Mouse (Mus musculus): ENCODE data around the gene Tgfbi. TPM values are rescaled to one million over a fixed set of nuclear protein-coding genes. Genes with fewer than 3 reads are reported as not detected.

The Tgfbi gene
- polyA plus RNA-seq, 1 experiment, result 50.8 TPM

GRCm38 (mm10) chr13:56644031-56644430 is 34.7 kb downstream of the Tgfbi start:
- Histone ChIP-seq H3K4me3 (replicated peaks; ENCODE audit: extremely low read depth, low read depth, low read length) (no peak overlapping the region), H3K4me1 (ENCODE audit: control insufficient read depth, insufficient read depth, low read length) (peaks cover 3% of the 10 kb centered on the region; the same call in 1 of the 2 replicates)
- 78% methylated on average over 3 of the region's 3 CpGs for WGBS
- TF ChIP-seq CTCF (IDR thresholded peaks at IDR 0.05; ENCODE audit: insufficient read depth, low read length), result no peak
- TF ChIP-seq POLR2A (IDR thresholded peaks at IDR 0.05; ENCODE audit: borderline replicate concordance, extremely low read depth, low read depth, low read length), result no peak
- no peak for DNase-seq

DNA sequence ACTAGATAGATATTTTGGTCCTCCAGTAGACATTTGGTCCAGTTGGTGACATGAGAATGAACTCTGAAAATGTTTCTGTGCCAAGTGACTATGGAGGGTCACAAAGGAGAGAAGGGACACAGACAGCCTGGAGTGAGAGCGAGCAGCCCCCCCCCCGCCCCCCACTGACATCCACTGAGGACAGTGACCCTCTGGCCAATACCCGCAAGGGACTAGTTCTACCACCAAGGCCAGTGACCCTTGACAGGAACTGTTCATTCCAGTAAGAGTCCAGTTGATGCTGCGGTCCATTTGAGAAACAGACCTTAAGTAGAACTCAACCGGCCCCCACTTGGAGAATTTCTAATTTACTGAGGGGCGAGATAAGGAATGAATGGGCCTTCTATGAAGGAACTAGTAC is 36.4 kb downstream of the Tgfbi start:
- 79% methylated on average over 6 of the region's 6 CpGs for WGBS
- Histone ChIP-seq H3K4me3 (replicated peaks; ENCODE audit: extremely low read depth, low read depth, low read length) (no peak overlapping the region), H3K4me1 (ENCODE audit: control insufficient read depth, insufficient read depth, low read length) (peaks cover 3% of the 10 kb centered on the region; the same call in 1 of the 2 replicates)
- TF ChIP-seq POLR2A (IDR thresholded peaks at IDR 0.05; ENCODE audit: borderline replicate concordance, extremely low read depth, low read depth, low read length) (no peak), CTCF (IDR thresholded peaks at IDR 0.05; ENCODE audit: insufficient read depth, low read length) (no peak)
- no peak for DNase-seq

DNA sequence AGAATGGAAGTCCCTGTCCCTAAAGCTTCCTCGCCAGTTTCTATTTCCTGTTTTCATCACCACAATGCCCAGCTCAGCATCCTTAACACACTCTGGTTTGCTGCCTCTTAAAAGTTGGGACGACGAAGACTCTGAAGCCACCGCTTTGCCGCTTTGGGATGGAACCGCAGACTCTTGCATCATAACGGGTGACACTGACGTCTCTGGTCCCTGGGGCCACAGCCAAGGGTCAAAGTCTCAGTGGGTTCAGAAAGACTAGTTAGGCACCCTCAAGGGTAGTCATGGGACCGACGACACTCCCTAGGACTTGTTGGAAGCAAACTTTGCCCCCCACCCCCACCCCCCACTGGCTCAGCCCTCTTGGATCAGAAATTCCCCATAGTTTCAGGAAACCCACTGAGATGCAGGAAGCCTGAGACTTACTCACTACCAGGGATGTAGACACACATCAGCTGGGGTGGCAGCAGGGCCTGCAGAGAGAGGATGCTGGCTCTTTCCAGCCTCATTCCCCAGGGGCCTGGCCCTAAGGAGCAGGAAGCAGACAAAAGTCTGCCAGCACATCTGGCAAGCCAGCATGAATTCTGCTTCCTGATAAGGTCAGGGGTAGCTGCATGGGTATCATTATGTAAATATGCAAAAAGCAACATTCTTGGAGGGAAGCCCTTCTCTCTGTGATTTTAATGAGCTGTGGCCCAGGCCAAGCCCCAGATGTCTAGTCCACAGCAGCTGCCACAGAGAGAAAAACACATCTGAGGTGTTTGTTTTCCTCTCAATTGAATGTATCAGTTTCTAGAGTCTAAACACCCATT is 38.5 kb downstream of the Tgfbi start:
- 59% methylated on average over 10 of the region's 10 CpGs for WGBS
- no peak overlapping the region for H3K4me3 ChIP-seq (replicated peaks; ENCODE audit: extremely low read depth, low read depth, low read length)
- peaks cover 3% of the 10 kb centered on the region; the same call in 1 of the 2 replicates for H3K4me1 ChIP-seq (ENCODE audit: control insufficient read depth, insufficient read depth, low read length)
- TF ChIP-seq POLR2A (IDR thresholded peaks at IDR 0.05; ENCODE audit: borderline replicate concordance, extremely low read depth, low read depth, low read length), result no peak
- no peak for DNase-seq

- no peak for DNase-seq
- Histone ChIP-seq H3K4me3 (replicated peaks; ENCODE audit: extremely low read depth, low read depth, low read length) (no peak overlapping the region), H3K4me1 (ENCODE audit: control insufficient read depth, insufficient read depth, low read length) (peaks cover 3% of the 10 kb centered on the region; the same call in 1 of the 2 replicates)
- TF ChIP-seq CTCF (IDR thresholded peaks at IDR 0.05; ENCODE audit: insufficient read depth, low read length) (no peak), POLR2A (IDR thresholded peaks at IDR 0.05; ENCODE audit: borderline replicate concordance, extremely low read depth, low read depth, low read length) (no peak)
- 88% methylated on average over 2 of the region's 2 CpGs for WGBS
Measured at GRCm38 (mm10) chr13:56650020-56650419, 40.7 kb downstream of the Tgfbi start.

- DNase-seq, result no peak
- WGBS, result 55% methylated on average over 8 of the region's 8 CpGs
- Histone ChIP-seq H3K4me3 (replicated peaks; ENCODE audit: extremely low read depth, low read depth, low read length) (no peak overlapping the region), H3K4me1 (ENCODE audit: control insufficient read depth, insufficient read depth, low read length) (peaks cover 3% of the 10 kb centered on the region; the same call in 1 of the 2 replicates)
- TF ChIP-seq POLR2A (IDR thresholded peaks at IDR 0.05; ENCODE audit: borderline replicate concordance, extremely low read depth, low read depth, low read length) (no peak), CTCF (IDR thresholded peaks at IDR 0.05; ENCODE audit: insufficient read depth, low read length) (no peak)
Measured at GRCm38 (mm10) chr13:56652381-56652780, 43.1 kb downstream of the Tgfbi start.

- whole genome bisulfite sequencing, result 72% methylated on average over 5 of the region's 5 CpGs
- no peak for TF ChIP-seq POLR2A (IDR thresholded peaks at IDR 0.05; ENCODE audit: borderline replicate concordance, extremely low read depth, low read depth, low read length)
- TF ChIP-seq CTCF (IDR thresholded peaks at IDR 0.05; ENCODE audit: insufficient read depth, low read length), result no peak
Measured at GRCm38 (mm10) chr13:56654176-56654575, 44.9 kb downstream of the Tgfbi start.

DNA sequence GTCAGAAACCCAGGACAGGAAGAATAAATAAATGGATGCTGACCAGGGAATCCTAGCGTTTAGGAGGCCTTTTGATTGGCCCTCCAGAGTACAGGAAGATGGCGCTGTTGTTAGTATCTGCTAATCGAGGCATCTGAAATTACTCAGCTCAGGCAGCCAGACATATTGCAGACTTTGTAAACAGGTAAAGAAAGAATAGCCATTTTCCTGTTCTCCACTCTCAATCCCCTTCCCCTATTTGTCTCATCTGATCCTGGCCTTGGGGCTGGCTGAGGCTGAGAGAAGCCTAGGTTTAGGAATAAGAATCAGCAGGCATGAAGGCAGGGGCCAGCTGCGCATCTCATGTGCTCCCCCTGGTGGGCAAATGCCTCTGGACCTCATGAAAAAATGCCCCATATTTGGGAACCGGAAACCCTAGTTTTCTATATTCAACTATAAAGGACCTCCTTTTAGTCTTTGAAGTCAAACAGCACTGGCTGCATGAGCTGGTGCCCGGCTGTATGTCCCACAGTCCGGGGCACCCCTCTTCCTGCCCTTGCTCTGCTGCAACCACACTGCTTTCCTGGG is 48.7 kb downstream of the Tgfbi start:
- Histone ChIP-seq H3K4me1 (ENCODE audit: control insufficient read depth, insufficient read depth, low read length) (peaks cover 8% of the 10 kb centered on the region), H3K4me3 (replicated peaks; ENCODE audit: extremely low read depth, low read depth, low read length) (no peak overlapping the region)
- DNase-seq, result peak; percentile 78
- TF ChIP-seq POLR2A (IDR thresholded peaks at IDR 0.05; ENCODE audit: borderline replicate concordance, extremely low read depth, low read depth, low read length) (no peak), CTCF (IDR thresholded peaks at IDR 0.05; ENCODE audit: insufficient read depth, low read length) (peak; percentile 89)
- 20% methylated on average over 7 of the region's 7 CpGs for WGBS

More at GRCm38 (mm10) chr13:56654176-56654575, 44.9 kb downstream of the Tgfbi start:
- no peak overlapping the region for H3K4me3 ChIP-seq (replicated peaks; ENCODE audit: extremely low read depth, low read depth, low read length)
- no peaks in the 10 kb centered on the region; the same call in 1 of the 2 replicates for H3K4me1 ChIP-seq (ENCODE audit: control insufficient read depth, insufficient read depth, low read length)
- no peak for DNase-seq

GRCm38 (mm10) chr13:56658931-56659330 is 49.6 kb downstream of the Tgfbi start:
- H3K4me1 ChIP-seq (ENCODE audit: control insufficient read depth, insufficient read depth, low read length), result peaks cover 8% of the 10 kb centered on the region
- WGBS, result 52% methylated on average over 6 of the region's 6 CpGs
- no peak for TF ChIP-seq POLR2A (IDR thresholded peaks at IDR 0.05; ENCODE audit: borderline replicate concordance, extremely low read depth, low read depth, low read length)
- DNase-seq, result no peak
- no peak overlapping the region for H3K4me3 ChIP-seq (replicated peaks; ENCODE audit: extremely low read depth, low read depth, low read length)

DNA sequence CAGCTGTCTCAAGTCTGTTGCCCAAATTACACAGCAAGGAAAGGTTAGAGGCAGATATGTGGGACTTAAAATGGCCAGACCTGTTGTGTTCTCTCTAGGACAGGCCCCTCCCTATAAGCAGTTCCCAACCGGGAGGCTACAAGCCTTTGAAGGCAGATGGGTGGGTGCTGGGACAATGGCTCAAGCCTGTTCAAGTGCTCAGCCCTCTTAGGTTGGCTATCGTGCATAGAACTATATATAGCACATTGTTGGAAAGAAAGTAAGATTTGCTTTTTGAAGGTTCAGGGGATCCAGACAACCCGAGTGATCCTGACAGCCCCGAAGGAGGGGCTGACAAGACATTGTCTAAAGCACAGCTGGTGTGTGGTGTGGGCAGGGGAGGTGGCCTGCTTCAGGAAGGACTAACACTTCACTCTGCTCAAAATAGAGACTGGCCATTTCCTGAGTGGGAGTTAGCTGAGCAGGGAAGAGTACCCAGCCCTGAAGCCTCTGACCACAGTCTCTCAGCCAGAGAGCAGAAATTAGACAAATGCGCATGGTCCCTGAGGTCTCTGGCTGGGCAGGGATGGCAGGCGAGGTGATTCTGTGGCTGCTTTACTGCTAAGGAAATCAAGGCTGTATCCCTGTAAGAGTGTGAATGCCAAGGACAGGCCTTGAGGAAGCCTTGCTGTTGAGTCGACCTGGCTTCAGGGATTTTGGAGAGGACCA is 52.7 kb downstream of the Tgfbi start:
- no peak for TF ChIP-seq POLR2A (IDR thresholded peaks at IDR 0.05; ENCODE audit: borderline replicate concordance, extremely low read depth, low read depth, low read length)
- no peak for TF ChIP-seq CTCF (IDR thresholded peaks at IDR 0.05; ENCODE audit: insufficient read depth, low read length)
- DNase-seq, result no peak
- H3K4me1 ChIP-seq (ENCODE audit: control insufficient read depth, insufficient read depth, low read length), result peaks cover 8% of the 10 kb centered on the region
- H3K4me3 ChIP-seq (replicated peaks; ENCODE audit: extremely low read depth, low read depth, low read length), result no peak overlapping the region
- WGBS, result 31% methylated on average over 7 of the region's 7 CpGs
